Mouse (Mus musculus) cerebellum, adult 2 months (tissue): Measurements from ENCODE around the gene Hivep3.

Source experiments
- CTCF ChIP-seq: fragments of 200-500 bp; IDR thresholded peaks from 2 replicates; pipeline ENCODE4 v1.5.1; 2011; ENCODE audit warnings: low read depth, mild to moderate bottlenecking, control low read depth, low read length, moderate library complexity, borderline replicate concordance; ENCODE audit not compliant: insufficient read depth
- POLR2A ChIP-seq: fragments of 200-500 bp; IDR thresholded peaks from 2 replicates; pipeline ENCODE4 v1.6.1; 2011; ENCODE audit warnings: low read length, control low read depth, borderline replicate concordance; ENCODE audit not compliant: insufficient read depth

DNA sequence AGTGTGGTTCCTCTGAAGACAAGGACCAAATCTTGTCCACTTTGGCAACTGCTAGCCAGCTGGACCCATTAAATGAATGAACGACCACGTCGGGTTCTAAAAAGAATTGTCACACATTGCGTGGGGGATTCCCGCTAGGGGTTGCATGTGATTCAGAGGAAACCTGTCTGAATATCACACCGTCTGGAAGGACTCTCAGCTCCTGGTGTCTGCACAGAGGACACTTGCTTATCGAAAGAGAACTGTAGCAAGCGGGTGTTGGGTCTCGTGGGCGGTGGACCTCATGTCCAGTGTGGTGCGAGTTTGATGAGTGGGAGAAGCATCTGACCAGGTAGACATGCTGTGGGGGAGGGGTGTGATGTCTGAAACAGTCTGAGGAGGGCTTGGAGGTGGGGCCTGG is 329.2 kb downstream of the Hivep3 start:
- TF ChIP-seq POLR2A: no peak
- no peak for TF ChIP-seq CTCF
